Mouse (Mus musculus) MEL (cell line): ENCODE results near the gene Fbxo6. TPM values are rescaled to one million over a fixed set of nuclear protein-coding genes. Genes with fewer than 3 reads are reported as not detected.
A peak's percentile ranks its signal among the peaks of the same experiment; 100 is the strongest.

Experiments
- DNase-seq: peaks from one replicate; pipeline ENCODE4 v3.0.0; 2011; ENCODE audit warnings: low read depth, low spot score
- H3K27ac ChIP-seq: 2 replicates; pipeline ENCODE4 v1.5.1; 2012; ENCODE audit warnings: low read depth, mild to moderate bottlenecking, control low read depth, low read length, moderate library complexity; ENCODE audit not compliant: control insufficient read depth
- H3K27me3 ChIP-seq, 2 experiments: fragments of 150-350 bp in 1 of 2; sonication (generic) in 1 of 2; 2 replicates each; pipeline ENCODE4 v1.6.1; 2012; ENCODE audit warnings: low read length in 2 of 2, mild to moderate bottlenecking in 2 of 2, improper control_type of control experiment in 1 of 2, moderate library complexity in 1 of 2; ENCODE audit not compliant: insufficient read depth in 2 of 2, control insufficient read depth in 1 of 2
- H3K36me3 ChIP-seq, 2 experiments: 2 replicates each; pipeline ENCODE4 v1.6.1; 2012 to 2014; ENCODE audit warnings: low read length in 2 of 2, improper control_type of control experiment in 1 of 2, inconsistent platforms in 1 of 2, mild to moderate bottlenecking in 1 of 2; ENCODE audit not compliant: insufficient read depth in 2 of 2, control insufficient read depth in 1 of 2
- H3K4me1 ChIP-seq, 2 experiments: fragments of 150-350 bp in 1 of 2; sonication (generic) in 1 of 2; 2 replicates each; pipeline ENCODE4 v1.6.1; 2012; ENCODE audit warnings: low read length in 2 of 2, improper control_type of control experiment in 1 of 2, mild to moderate bottlenecking in 1 of 2; ENCODE audit not compliant: insufficient read depth in 2 of 2, control insufficient read depth in 1 of 2
- H3K4me3 ChIP-seq, 2 experiments: fragments of 150-350 bp in 1 of 2; sonication (generic) in 1 of 2; 2 replicates each; pipeline ENCODE4 v1.5.1; 2012; ENCODE audit warnings: low read depth in 2 of 2, low read length in 2 of 2, mild to moderate bottlenecking in 2 of 2, moderate library complexity in 2 of 2, control low read depth in 1 of 2, improper control_type of control experiment in 1 of 2; ENCODE audit not compliant: control insufficient read depth in 1 of 2, insufficient read depth in 1 of 2
- H3K79me2 ChIP-seq: 2 replicates; pipeline ENCODE4 v1.6.1; 2012; ENCODE audit warnings: mild to moderate bottlenecking, low read length, moderate library complexity; ENCODE audit not compliant: control insufficient read depth, poor library complexity, insufficient read depth
- H3K9ac ChIP-seq: 2 replicates; pipeline ENCODE4 v1.6.1; 2012; ENCODE audit warnings: low read depth, mild to moderate bottlenecking, control low read depth, low read length, moderate library complexity; ENCODE audit not compliant: control insufficient read depth, poor library complexity, severe bottlenecking
- H3K9me3 ChIP-seq: fragments of 150-350 bp; sonication (generic); replicated peaks from 2 replicates; pipeline ENCODE4 v1.6.1; 2012; ENCODE audit warnings: mild to moderate bottlenecking, low read length, improper control_type of control experiment, moderate library complexity; ENCODE audit not compliant: insufficient read depth
- CHD2 ChIP-seq: IDR thresholded peaks from 2 replicates; pipeline ENCODE4 v1.6.1; 2011; ENCODE audit warnings: low read length, improper control_type of control experiment
- CTCF ChIP-seq, 3 experiments: IDR thresholded peaks in 2 of 3; conservative IDR thresholded peaks in 1 of 3; 2 replicates each; pipeline ENCODE4 v1.5.1; 2011 to 2012; ENCODE audit warnings: low read length in 3 of 3, low read depth in 2 of 3, mild to moderate bottlenecking in 2 of 3, improper control_type of control experiment in 1 of 3, inconsistent platforms in 1 of 3, mixed read lengths in 1 of 3, moderate library complexity in 1 of 3; ENCODE audit not compliant: control insufficient read depth in 1 of 3, insufficient read depth in 1 of 3, poor library complexity in 1 of 3, severe bottlenecking in 1 of 3
- E2F4 ChIP-seq: IDR thresholded peaks from 2 replicates; pipeline ENCODE4 v1.6.1; 2011; ENCODE audit warnings: low read depth, low read length, improper control_type of control experiment, borderline replicate concordance
- GABPA ChIP-seq: IDR thresholded peaks from 2 replicates; pipeline ENCODE4 v1.6.1; 2012; ENCODE audit warnings: low read depth, mild to moderate bottlenecking, inconsistent platforms, low read length, improper control_type of control experiment, moderate library complexity
- GATA1 ChIP-seq: IDR thresholded peaks from 2 replicates; pipeline ENCODE4 v1.6.1; 2011; ENCODE audit warnings: low read depth, low read length, improper control_type of control experiment
- HCFC1 ChIP-seq: IDR thresholded peaks from 2 replicates; pipeline ENCODE4 v1.6.1; 2012; ENCODE audit warnings: low read depth, mild to moderate bottlenecking, inconsistent platforms, low read length, improper control_type of control experiment, moderate library complexity
- JUND ChIP-seq: IDR thresholded peaks from 2 replicates; pipeline ENCODE4 v1.6.1; 2011; ENCODE audit warnings: low read depth, mild to moderate bottlenecking, improper control_type of control experiment, low read length
- KAT2A ChIP-seq: conservative IDR thresholded peaks from 2 replicates; pipeline ENCODE4 v1.6.1; 2012; ENCODE audit warnings: low read depth, low read length, improper control_type of control experiment, inconsistent platforms
- MAFK ChIP-seq: IDR thresholded peaks from 2 replicates; pipeline ENCODE4 v1.6.1; 2011; ENCODE audit warnings: low read depth, mild to moderate bottlenecking, low read length, improper control_type of control experiment, borderline replicate concordance
- MAX ChIP-seq: IDR thresholded peaks from 2 replicates; pipeline ENCODE4 v1.6.1; 2011; ENCODE audit warnings: low read length, improper control_type of control experiment
- MAZ ChIP-seq: IDR thresholded peaks from 2 replicates; pipeline ENCODE4 v1.6.1; 2012; ENCODE audit warnings: low read depth, mild to moderate bottlenecking, inconsistent platforms, low read length, improper control_type of control experiment
- MEF2A ChIP-seq: IDR thresholded peaks from 2 replicates; pipeline ENCODE4 v1.6.1; 2014; ENCODE audit warnings: low read depth, mild to moderate bottlenecking, inconsistent platforms, low read length, improper control_type of control experiment; ENCODE audit not compliant: poor library complexity, insufficient replicate concordance, severe bottlenecking; ENCODE audit errors: extremely low read depth
- MXI1 ChIP-seq: IDR thresholded peaks from 2 replicates; pipeline ENCODE4 v1.6.1; 2011; ENCODE audit warnings: mild to moderate bottlenecking, low read depth, low read length, improper control_type of control experiment
- MYB ChIP-seq: IDR thresholded peaks from 2 replicates; pipeline ENCODE4 v1.6.1; 2011; ENCODE audit warnings: mild to moderate bottlenecking, low read depth, low read length, improper control_type of control experiment
- NELFE ChIP-seq: IDR thresholded peaks from 2 replicates; pipeline ENCODE4 v1.6.1; 2011; ENCODE audit warnings: low read depth, low read length, improper control_type of control experiment
- NRF1 ChIP-seq: IDR thresholded peaks from 2 replicates; pipeline ENCODE4 v1.6.1; 2014; ENCODE audit warnings: low read depth, mild to moderate bottlenecking, inconsistent platforms, low read length, improper control_type of control experiment, moderate library complexity; ENCODE audit not compliant: poor library complexity, insufficient read depth, severe bottlenecking
- POLR2A ChIP-seq, 2 experiments: IDR thresholded peaks; 2 replicates each; pipeline ENCODE4 v1.6.1; 2011 to 2012; ENCODE audit warnings: low read length in 2 of 2, mild to moderate bottlenecking in 2 of 2, control low read depth in 1 of 2, improper control_type of control experiment in 1 of 2, low read depth in 1 of 2, moderate library complexity in 1 of 2; ENCODE audit not compliant: control insufficient read depth in 1 of 2, insufficient read depth in 1 of 2, poor library complexity in 1 of 2
- POLR2AphosphoS2 ChIP-seq: IDR thresholded peaks from 2 replicates; pipeline ENCODE4 v1.6.1; 2011; ENCODE audit warnings: low read length, improper control_type of control experiment
- RAD21 ChIP-seq: IDR thresholded peaks from 2 replicates; pipeline ENCODE4 v1.6.1; 2011; ENCODE audit warnings: mild to moderate bottlenecking, low read depth, low read length, improper control_type of control experiment
- RCOR1 ChIP-seq: IDR thresholded peaks from 2 replicates; pipeline ENCODE4 v1.6.1; 2012; ENCODE audit warnings: low read depth, mild to moderate bottlenecking, inconsistent platforms, low read length, improper control_type of control experiment
- SIN3A ChIP-seq: IDR thresholded peaks from 2 replicates; pipeline ENCODE4 v1.6.1; 2012; ENCODE audit warnings: low read length, improper control_type of control experiment, inconsistent platforms
- SMC3 ChIP-seq: IDR thresholded peaks from 2 replicates; pipeline ENCODE4 v1.6.1; 2011; ENCODE audit warnings: low read depth, low read length, improper control_type of control experiment
- TBP ChIP-seq: IDR thresholded peaks from 2 replicates; pipeline ENCODE4 v1.8.0; 2011; ENCODE audit warnings: low read depth, low read length, improper control_type of control experiment
- TCF12 ChIP-seq: IDR thresholded peaks from 2 replicates; pipeline ENCODE4 v1.6.1; 2014; ENCODE audit warnings: low read depth, mild to moderate bottlenecking, inconsistent platforms, low read length, improper control_type of control experiment, moderate library complexity
- UBTF ChIP-seq: IDR thresholded peaks from 2 replicates; pipeline ENCODE4 v1.6.1; 2012; ENCODE audit warnings: low read depth, mild to moderate bottlenecking, inconsistent platforms, low read length, improper control_type of control experiment, moderate library complexity, borderline replicate concordance; ENCODE audit not compliant: insufficient read depth
- ZKSCAN1 ChIP-seq: IDR thresholded peaks from 2 replicates; pipeline ENCODE4 v1.6.1; 2012; ENCODE audit warnings: low read depth, mild to moderate bottlenecking, inconsistent platforms, low read length, improper control_type of control experiment, moderate library complexity
- ZMIZ1 ChIP-seq: IDR thresholded peaks from 2 replicates; pipeline ENCODE4 v1.6.1; 2012; ENCODE audit warnings: low read depth, mild to moderate bottlenecking, inconsistent platforms, low read length, improper control_type of control experiment, moderate library complexity
- ZNF384 ChIP-seq: IDR thresholded peaks from 2 replicates; pipeline ENCODE4 v1.6.1; 2012; ENCODE audit warnings: low read depth, mild to moderate bottlenecking, inconsistent platforms, low read length, improper control_type of control experiment
- polyA plus RNA-seq, 2 experiments: library from polyadenylated mRNA; stranded (reverse) in 1 of 2; unstranded in 1 of 2; fragments of >175 nt in 1 of 2; fragments of >200 nt in 1 of 2; gene quantifications; 2 replicates each; pipeline versions ENCODE4 v1.2.1 to v1.2.4; 2012; ENCODE audit warnings: low replicate concordance in 2 of 2, low read depth in 1 of 2; ENCODE audit not compliant: insufficient read length in 2 of 2, insufficient read depth in 1 of 2, missing spikeins in 1 of 2
- total RNA-seq: library from RNA; depleted of rRNA; stranded (reverse); fragments of 300-350 nt; gene quantifications from 2 replicates; pipeline ENCODE4 v1.2.3, GENCODE M21; 2012

Fbxo6 gene
- total and polyA plus RNA-seq, 3 experiments: 37.3 to 62.6 TPM; not detected in 1

DNA sequence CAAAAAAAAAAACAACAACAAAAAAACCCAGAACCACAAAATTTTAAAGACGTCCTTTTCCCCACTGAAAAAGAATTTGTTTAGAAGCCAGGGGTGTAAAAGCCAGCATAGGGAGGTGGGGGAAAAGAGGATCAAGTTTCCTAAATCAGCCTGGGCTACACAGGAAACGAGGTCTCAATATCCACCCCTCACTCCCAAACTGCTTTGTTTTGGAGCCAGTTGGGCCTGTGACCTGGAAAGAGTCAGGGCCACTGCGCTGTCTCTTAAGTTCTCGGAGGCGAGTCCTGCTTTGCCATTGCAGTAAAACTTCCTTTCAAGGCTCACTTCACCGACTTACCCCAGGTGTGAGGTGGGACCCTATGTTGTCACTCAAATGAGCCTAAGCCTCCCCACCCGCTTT, 1.7 kb downstream of the Fbxo6 start:
- TF ChIP-seq SIN3A (no peak), CTCF (IDR thresholded peaks at IDR 0.05 in 2 of 3, conservative IDR thresholded peaks at IDR 0.05 in 1 of 3; ENCODE audit: control insufficient read depth in 1 of 3, insufficient read depth in 1 of 3, low read depth in 2 of 3, low read length in 3 of 3, poor library complexity in 1 of 3, severe bottlenecking in 1 of 3) (no peak), NRF1 (no peak), RCOR1 (no peak), ZNF384 (peak; percentile 56; the same call in 1 of the 2 replicates), RAD21 (no peak), ZMIZ1 (no peak)
- H3K27me3 ChIP-seq: no peaks in the 10 kb centered on the region
- no peaks in the 10 kb centered on the region; the same call in 1 of the 2 replicates for H3K79me2 ChIP-seq
- H3K9ac ChIP-seq: no peak overlapping the region
- no peak overlapping the region for H3K4me3 ChIP-seq
- H3K9me3 ChIP-seq: no peaks in the 10 kb centered on the region
- no peaks in the 10 kb centered on the region; a peak in 1 of 4 replicates for H3K36me3 ChIP-seq
- peaks cover 0 to 5% of the 10 kb centered on the region in 2 experiments; a peak in 1 of 4 replicates for H3K4me1 ChIP-seq
- DNase-seq: no peak
- H3K27ac ChIP-seq: no peak overlapping the region

DNA sequence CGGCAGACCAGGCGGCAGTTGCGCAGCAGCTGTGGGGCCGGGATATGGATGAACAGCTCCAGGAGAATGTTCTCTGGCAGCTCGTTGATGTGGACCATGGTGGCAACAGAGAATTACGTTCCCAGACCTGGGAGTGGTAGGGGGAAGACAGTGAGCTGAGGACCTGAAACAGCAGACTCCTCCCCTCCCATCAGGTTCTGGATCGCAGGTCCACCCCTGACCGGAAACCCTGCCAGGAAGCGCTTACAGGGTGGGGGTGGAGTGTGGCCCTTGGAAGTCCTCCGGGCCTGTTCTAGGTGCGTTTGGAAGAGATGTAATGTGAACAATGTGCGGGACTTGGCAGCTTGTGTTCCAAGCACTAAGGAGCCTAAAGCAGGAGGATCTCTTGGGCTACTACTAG, 2.4 kb downstream of the Fbxo6 start:
- no peaks in the 10 kb centered on the region for H3K9me3 ChIP-seq

DNA sequence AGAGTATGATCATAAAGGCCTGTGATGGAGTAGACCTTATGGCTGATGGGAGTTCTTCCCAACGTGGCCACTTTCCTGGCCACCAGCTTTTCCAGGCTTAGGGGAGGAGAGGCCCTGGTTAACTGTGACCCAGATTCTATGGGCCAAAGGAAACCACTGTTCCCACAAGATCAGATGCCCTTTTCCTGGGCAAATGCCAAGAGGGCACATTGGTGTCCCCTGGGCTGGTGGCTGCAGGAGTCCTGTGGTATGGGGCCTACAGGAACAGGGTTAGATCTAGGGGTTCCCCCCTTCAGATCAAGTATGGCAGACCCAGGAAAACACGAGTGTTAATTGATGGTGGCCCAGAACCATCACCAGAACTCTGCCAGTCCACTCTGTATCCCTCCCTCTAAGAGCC, 4.2 kb downstream of the Fbxo6 start:
- H3K36me3 ChIP-seq: no peaks in the 10 kb centered on the region; a peak in 1 of 4 replicates
- no peaks in the 10 kb centered on the region; the same call in 1 of the 2 replicates for H3K79me2 ChIP-seq
- H3K9ac ChIP-seq: no peak overlapping the region
- DNase-seq: no peak
- H3K4me1 ChIP-seq: peaks cover 0 to 5% of the 10 kb centered on the region in 2 experiments; a peak in 1 of 4 replicates
- TF ChIP-seq SMC3: no peak
- no peak for TF ChIP-seq UBTF
- no peak for TF ChIP-seq MAFK
- TF ChIP-seq POLR2A (IDR thresholded peaks at IDR 0.05; ENCODE audit: control insufficient read depth in 1 of 2, insufficient read depth in 1 of 2, low read depth in 1 of 2, low read length in 2 of 2, poor library complexity in 1 of 2): no peak
- TF ChIP-seq MAX: no peak
- no peak for TF ChIP-seq JUND
- TF ChIP-seq RCOR1: no peak
- no peak for TF ChIP-seq ZKSCAN1
- TF ChIP-seq MAZ: no peak
- TF ChIP-seq HCFC1: no peak
- no peak for TF ChIP-seq SIN3A
- TF ChIP-seq NELFE: no peak
- TF ChIP-seq TCF12: no peak
- no peak for TF ChIP-seq POLR2AphosphoS2
- no peak for TF ChIP-seq GABPA
- TF ChIP-seq MEF2A: no peak
- TF ChIP-seq CHD2: no peak
- no peak for TF ChIP-seq ZNF384
- no peak for TF ChIP-seq GATA1
- no peaks in the 10 kb centered on the region for H3K9me3 ChIP-seq
- no peak overlapping the region for H3K4me3 ChIP-seq
- no peak overlapping the region for H3K27ac ChIP-seq
- H3K27me3 ChIP-seq: no peaks in the 10 kb centered on the region

More for the DNA sequence above, 2.4 kb downstream of the Fbxo6 start:
- no peak overlapping the region for H3K4me3 ChIP-seq
- DNase-seq: no peak
- no peak overlapping the region for H3K27ac ChIP-seq
- no peaks in the 10 kb centered on the region; the same call in 1 of the 2 replicates for H3K79me2 ChIP-seq
- peaks cover 0 to 5% of the 10 kb centered on the region in 2 experiments; a peak in 1 of 4 replicates for H3K4me1 ChIP-seq
- no peaks in the 10 kb centered on the region for H3K27me3 ChIP-seq
- no peaks in the 10 kb centered on the region; a peak in 1 of 4 replicates for H3K36me3 ChIP-seq
- H3K9ac ChIP-seq: no peak overlapping the region
- TF ChIP-seq POLR2AphosphoS2: no peak
- TF ChIP-seq TBP: no peak
- no peak for TF ChIP-seq MAX
- TF ChIP-seq MYB: no peak
- TF ChIP-seq JUND: no peak
- no peak for TF ChIP-seq KAT2A
- no peak for TF ChIP-seq SIN3A
- no peak for TF ChIP-seq SMC3
- TF ChIP-seq GATA1: no peak
- TF ChIP-seq CHD2: no peak
- no peak for TF ChIP-seq E2F4
- no peak for TF ChIP-seq MXI1
